Mouse (Mus musculus) MEL (cell line): ENCODE measurements at regions not wholly inside any gene's neighbourhood (a gene's known extent, or its start where the extent isn't known, plus 50 kb on each side); places are given as distances from the start of the nearest gene placed in this dataset.

Source experiments
- DNase-seq: peaks from one replicate; pipeline ENCODE4 v3.0.0; 2011; ENCODE audit warnings: low read depth, low spot score
- H3K27ac ChIP-seq: 2 replicates; pipeline ENCODE4 v1.5.1; 2012; ENCODE audit warnings: low read depth, mild to moderate bottlenecking, control low read depth, low read length, moderate library complexity; ENCODE audit not compliant: control insufficient read depth
- H3K27me3 ChIP-seq, 2 experiments: fragments of 150-350 bp in 1 of 2; sonication (generic) in 1 of 2; 2 replicates each; pipeline ENCODE4 v1.6.1; 2012; ENCODE audit warnings: low read length in 2 of 2, mild to moderate bottlenecking in 2 of 2, improper control_type of control experiment in 1 of 2, moderate library complexity in 1 of 2; ENCODE audit not compliant: insufficient read depth in 2 of 2, control insufficient read depth in 1 of 2
- H3K36me3 ChIP-seq, 2 experiments: 2 replicates each; pipeline ENCODE4 v1.6.1; 2012 to 2014; ENCODE audit warnings: low read length in 2 of 2, improper control_type of control experiment in 1 of 2, inconsistent platforms in 1 of 2, mild to moderate bottlenecking in 1 of 2; ENCODE audit not compliant: insufficient read depth in 2 of 2, control insufficient read depth in 1 of 2
- H3K4me1 ChIP-seq, 2 experiments: fragments of 150-350 bp in 1 of 2; sonication (generic) in 1 of 2; 2 replicates each; pipeline ENCODE4 v1.6.1; 2012; ENCODE audit warnings: low read length in 2 of 2, improper control_type of control experiment in 1 of 2, mild to moderate bottlenecking in 1 of 2; ENCODE audit not compliant: insufficient read depth in 2 of 2, control insufficient read depth in 1 of 2
- H3K4me3 ChIP-seq, 2 experiments: fragments of 150-350 bp in 1 of 2; sonication (generic) in 1 of 2; 2 replicates each; pipeline ENCODE4 v1.5.1; 2012; ENCODE audit warnings: low read depth in 2 of 2, low read length in 2 of 2, mild to moderate bottlenecking in 2 of 2, moderate library complexity in 2 of 2, control low read depth in 1 of 2, improper control_type of control experiment in 1 of 2; ENCODE audit not compliant: control insufficient read depth in 1 of 2, insufficient read depth in 1 of 2
- H3K79me2 ChIP-seq: 2 replicates; pipeline ENCODE4 v1.6.1; 2012; ENCODE audit warnings: mild to moderate bottlenecking, low read length, moderate library complexity; ENCODE audit not compliant: control insufficient read depth, poor library complexity, insufficient read depth
- H3K9ac ChIP-seq: 2 replicates; pipeline ENCODE4 v1.6.1; 2012; ENCODE audit warnings: low read depth, mild to moderate bottlenecking, control low read depth, low read length, moderate library complexity; ENCODE audit not compliant: control insufficient read depth, poor library complexity, severe bottlenecking
- H3K9me3 ChIP-seq: fragments of 150-350 bp; sonication (generic); replicated peaks from 2 replicates; pipeline ENCODE4 v1.6.1; 2012; ENCODE audit warnings: mild to moderate bottlenecking, low read length, improper control_type of control experiment, moderate library complexity; ENCODE audit not compliant: insufficient read depth
- E2F4 ChIP-seq: IDR thresholded peaks from 2 replicates; pipeline ENCODE4 v1.6.1; 2011; ENCODE audit warnings: low read depth, low read length, improper control_type of control experiment, borderline replicate concordance
- EP300 ChIP-seq, 2 experiments: IDR thresholded peaks; 2 replicates each; pipeline ENCODE4 v1.6.1; 2011; ENCODE audit warnings: improper control_type of control experiment in 2 of 2, low read length in 2 of 2, low read depth in 1 of 2, mild to moderate bottlenecking in 1 of 2
- GATA1 ChIP-seq: IDR thresholded peaks from 2 replicates; pipeline ENCODE4 v1.6.1; 2011; ENCODE audit warnings: low read depth, low read length, improper control_type of control experiment
- HCFC1 ChIP-seq: IDR thresholded peaks from 2 replicates; pipeline ENCODE4 v1.6.1; 2012; ENCODE audit warnings: low read depth, mild to moderate bottlenecking, inconsistent platforms, low read length, improper control_type of control experiment, moderate library complexity
- JUND ChIP-seq: IDR thresholded peaks from 2 replicates; pipeline ENCODE4 v1.6.1; 2011; ENCODE audit warnings: low read depth, mild to moderate bottlenecking, improper control_type of control experiment, low read length
- KAT2A ChIP-seq: conservative IDR thresholded peaks from 2 replicates; pipeline ENCODE4 v1.6.1; 2012; ENCODE audit warnings: low read depth, low read length, improper control_type of control experiment, inconsistent platforms
- MAZ ChIP-seq: IDR thresholded peaks from 2 replicates; pipeline ENCODE4 v1.6.1; 2012; ENCODE audit warnings: low read depth, mild to moderate bottlenecking, inconsistent platforms, low read length, improper control_type of control experiment
- MEF2A ChIP-seq: IDR thresholded peaks from 2 replicates; pipeline ENCODE4 v1.6.1; 2014; ENCODE audit warnings: low read depth, mild to moderate bottlenecking, inconsistent platforms, low read length, improper control_type of control experiment; ENCODE audit not compliant: poor library complexity, insufficient replicate concordance, severe bottlenecking; ENCODE audit errors: extremely low read depth
- MXI1 ChIP-seq: IDR thresholded peaks from 2 replicates; pipeline ENCODE4 v1.6.1; 2011; ENCODE audit warnings: mild to moderate bottlenecking, low read depth, low read length, improper control_type of control experiment
- MYB ChIP-seq: IDR thresholded peaks from 2 replicates; pipeline ENCODE4 v1.6.1; 2011; ENCODE audit warnings: mild to moderate bottlenecking, low read depth, low read length, improper control_type of control experiment
- NRF1 ChIP-seq: IDR thresholded peaks from 2 replicates; pipeline ENCODE4 v1.6.1; 2014; ENCODE audit warnings: low read depth, mild to moderate bottlenecking, inconsistent platforms, low read length, improper control_type of control experiment, moderate library complexity; ENCODE audit not compliant: poor library complexity, insufficient read depth, severe bottlenecking
- POLR2A ChIP-seq, 2 experiments: IDR thresholded peaks; 2 replicates each; pipeline ENCODE4 v1.6.1; 2011 to 2012; ENCODE audit warnings: low read length in 2 of 2, mild to moderate bottlenecking in 2 of 2, control low read depth in 1 of 2, improper control_type of control experiment in 1 of 2, low read depth in 1 of 2, moderate library complexity in 1 of 2; ENCODE audit not compliant: control insufficient read depth in 1 of 2, insufficient read depth in 1 of 2, poor library complexity in 1 of 2
- POLR2AphosphoS2 ChIP-seq: IDR thresholded peaks from 2 replicates; pipeline ENCODE4 v1.6.1; 2011; ENCODE audit warnings: low read length, improper control_type of control experiment
- POLR2AphosphoS5 ChIP-seq: IDR thresholded peaks from 2 replicates; pipeline ENCODE4 v1.6.1; 2012; ENCODE audit warnings: low read depth, borderline replicate concordance, mild to moderate bottlenecking, inconsistent platforms, low read length, moderate library complexity, mixed read lengths
- SIN3A ChIP-seq: IDR thresholded peaks from 2 replicates; pipeline ENCODE4 v1.6.1; 2012; ENCODE audit warnings: low read length, improper control_type of control experiment, inconsistent platforms
- TAL1 ChIP-seq: IDR thresholded peaks from 2 replicates; pipeline ENCODE4 v1.6.1; 2012; ENCODE audit warnings: mild to moderate bottlenecking, inconsistent platforms, low read length, moderate library complexity, mixed read lengths
- TBP ChIP-seq: IDR thresholded peaks from 2 replicates; pipeline ENCODE4 v1.8.0; 2011; ENCODE audit warnings: low read depth, low read length, improper control_type of control experiment
- UBTF ChIP-seq: IDR thresholded peaks from 2 replicates; pipeline ENCODE4 v1.6.1; 2012; ENCODE audit warnings: low read depth, mild to moderate bottlenecking, inconsistent platforms, low read length, improper control_type of control experiment, moderate library complexity, borderline replicate concordance; ENCODE audit not compliant: insufficient read depth
- USF1 ChIP-seq: IDR thresholded peaks from 2 replicates; pipeline ENCODE4 v1.6.1; 2014; ENCODE audit warnings: low read depth, mild to moderate bottlenecking, inconsistent platforms, low read length, improper control_type of control experiment, moderate library complexity
- USF2 ChIP-seq, 2 experiments: IDR thresholded peaks; 2 replicates each; pipeline ENCODE4 v1.6.1; 2011 to 2012; ENCODE audit warnings: improper control_type of control experiment in 2 of 2, low read length in 2 of 2, borderline replicate concordance in 1 of 2, inconsistent platforms in 1 of 2, low read depth in 1 of 2, mild to moderate bottlenecking in 1 of 2; ENCODE audit not compliant: insufficient read depth in 1 of 2
- ZC3H11A ChIP-seq: IDR thresholded peaks from 2 replicates; pipeline ENCODE4 v1.6.1; 2012; ENCODE audit warnings: low read depth, mild to moderate bottlenecking, inconsistent platforms, low read length, improper control_type of control experiment

GRCm38 (mm10) chr10:117543995-117544679 is 85.2 kb upstream of the Cpm start:
- H3K9ac ChIP-seq, result no peak overlapping the region
- H3K79me2 ChIP-seq, result no peaks in the 10 kb centered on the region
- TF ChIP-seq MEF2A (no peak), MAZ (no peak), NRF1 (no peak), HCFC1 (no peak), UBTF (no peak), POLR2AphosphoS2 (no peak), TAL1 (no peak), MYB (no peak), USF1 (no peak), KAT2A (no peak), JUND (no peak)
- H3K27me3 ChIP-seq, result no peaks in the 10 kb centered on the region; a peak in 1 of 4 replicates
- H3K4me3 ChIP-seq, result no peak overlapping the region
- H3K9me3 ChIP-seq, result no peaks in the 10 kb centered on the region
- no peak for DNase-seq
- no peak overlapping the region for H3K27ac ChIP-seq
- no peaks in the 10 kb centered on the region for H3K4me1 ChIP-seq
- H3K36me3 ChIP-seq, result no peaks in the 10 kb centered on the region

- Histone ChIP-seq H3K4me1 (no peaks in the 10 kb centered on the region), H3K4me3 (no peak overlapping the region), H3K27me3 (no peaks in the 10 kb centered on the region; a peak in 1 of 4 replicates), H3K9me3 (no peaks in the 10 kb centered on the region), H3K79me2 (no peaks in the 10 kb centered on the region), H3K36me3 (no peaks in the 10 kb centered on the region), H3K27ac (no peak overlapping the region), H3K9ac (no peak overlapping the region)
- DNase-seq, result no peak
- no peak for TF ChIP-seq POLR2AphosphoS5
These were observed 85.7 kb upstream of the Cpm start for GRCm38 (mm10) chr10:117543696-117543950.

- Histone ChIP-seq H3K9ac (no peak overlapping the region), H3K27me3 (no peaks in the 10 kb centered on the region; a peak in 1 of 4 replicates), H3K36me3 (no peaks in the 10 kb centered on the region), H3K4me1 (no peaks in the 10 kb centered on the region), H3K27ac (no peak overlapping the region), H3K79me2 (no peaks in the 10 kb centered on the region), H3K9me3 (no peaks in the 10 kb centered on the region), H3K4me3 (no peak overlapping the region)
- DNase-seq, result no peak
- TF ChIP-seq JUND (no peak), SIN3A (no peak), POLR2AphosphoS5 (no peak), POLR2AphosphoS2 (no peak), EP300 (IDR thresholded peaks at IDR 0.05; ENCODE audit: low read depth in 1 of 2, low read length in 2 of 2) (no peak), E2F4 (no peak), ZC3H11A (no peak), MXI1 (no peak), POLR2A (IDR thresholded peaks at IDR 0.05; ENCODE audit: control insufficient read depth in 1 of 2, insufficient read depth in 1 of 2, low read depth in 1 of 2, low read length in 2 of 2, poor library complexity in 1 of 2) (no peak), TBP (no peak), GATA1 (no peak), UBTF (no peak), USF2 (IDR thresholded peaks at IDR 0.05; ENCODE audit: borderline replicate concordance in 1 of 2, insufficient read depth in 1 of 2, low read depth in 1 of 2, low read length in 2 of 2) (no peak)
These were observed 86.2 kb upstream of the Cpm start for GRCm38 (mm10) chr10:117542886-117543695.
